Mouse (Mus musculus) yolk sac, embryonic 10.5 days (tissue): ENCODE measurements around the gene Cnih1.
A peak's percentile ranks its signal among the peaks of the same experiment; 100 is the strongest.
"Not testable (repeated sequence)": the region's sequence is repeated elsewhere in the genome, so short reads cannot be mapped to it uniquely, and the experiment has no call there.

Experiments
- DNase-seq: peaks from one replicate; pipeline ENCODE4 v3.0.0-alpha.2; 2017; ENCODE audit warnings: low spot score

The Cnih1 gene

GRCm38 (mm10) chr14:46788505-46788901, 292 bp upstream of the Cnih1 start:
- DNase-seq = no peak

GRCm38 (mm10) chr14:46787454-46787786, 791 bp downstream of the Cnih1 start:
- no peak for DNase-seq

- no peak for DNase-seq
These were observed 3.0 kb downstream of the Cnih1 start for GRCm38 (mm10) chr14:46785247-46785646.

- DNase-seq = no peak
These were observed 4.8 kb downstream of the Cnih1 start for GRCm38 (mm10) chr14:46783327-46783926.

- DNase-seq = no peak
These were observed 5.9 kb downstream of the Cnih1 start for GRCm38 (mm10) chr14:46782187-46782828.

- no peak for DNase-seq
These were observed 7.1 kb downstream of the Cnih1 start for GRCm38 (mm10) chr14:46781086-46781485.

- DNase-seq = no peak
These were observed 9.0 kb downstream of the Cnih1 start for GRCm38 (mm10) chr14:46779217-46779616.

- DNase-seq = no peak
These were observed 9.5 kb downstream of the Cnih1 start for GRCm38 (mm10) chr14:46778756-46779155.

- DNase-seq = no peak
These were observed 18.2 kb downstream of the Cnih1 start for GRCm38 (mm10) chr14:46770036-46770435.

- no peak for DNase-seq
These were observed 21.1 kb downstream of the Cnih1 start for GRCm38 (mm10) chr14:46767116-46767515.

- peak; percentile 19 for DNase-seq
These were observed 27.0 kb downstream of the Cnih1 start for GRCm38 (mm10) chr14:46761186-46761585.

GRCm38 (mm10) chr14:46760355-46761029, 27.7 kb downstream of the Cnih1 start, which contains the start of gene Cdkn3:
Gene Cdkn3 (plus strand): TSS chr14:46760541.
- peak; percentile 92 for DNase-seq

GRCm38 (mm10) chr14:46759970-46760354, 28.2 kb downstream of the Cnih1 start:
- DNase-seq = no peak

- no peak for DNase-seq
These were observed 30.5 kb downstream of the Cnih1 start for GRCm38 (mm10) chr14:46757736-46758135.

- DNase-seq = no peak
These were observed 32.4 kb downstream of the Cnih1 start for GRCm38 (mm10) chr14:46755851-46756250.

- DNase-seq = not testable (repeated sequence)
These were observed 33.8 kb downstream of the Cnih1 start for GRCm38 (mm10) chr14:46754371-46754770.

GRCm38 (mm10) chr14:46745413-46745812, 42.8 kb downstream of the Cnih1 start:
- no peak for DNase-seq

GRCm38 (mm10) chr14:46742674-46743073, 45.5 kb downstream of the Cnih1 start:
- no peak for DNase-seq

GRCm38 (mm10) chr14:46737346-46737745, 50.9 kb downstream of the Cnih1 start:
- DNase-seq = not testable (repeated sequence)

- no peak for DNase-seq
These were observed 51.8 kb downstream of the Cnih1 start for GRCm38 (mm10) chr14:46736366-46736765.

- no peak for DNase-seq
These were observed 53.3 kb downstream of the Cnih1 start for GRCm38 (mm10) chr14:46734761-46735455.

- DNase-seq = no peak
These were observed 53.9 kb downstream of the Cnih1 start for GRCm38 (mm10) chr14:46734262-46734661.

GRCm38 (mm10) chr14:46725743-46726142, 62.5 kb downstream of the Cnih1 start:
- DNase-seq = no peak
